Mouse (Mus musculus): ENCODE measurements at regions not wholly inside any gene's neighbourhood (a gene's known extent, or its start where the extent isn't known, plus 50 kb on each side); places are given as distances from the start of the nearest gene placed in this dataset.
A peak's percentile ranks its signal among the peaks of the same experiment; 100 is the strongest.
"Not testable (repeated sequence)": the region's sequence is repeated elsewhere in the genome, so short reads cannot be mapped to it uniquely, and the experiment has no call there.

GRCm38 (mm10) chr9:25655767-25656513, 174.6 kb downstream of the Eepd1 start:
- DNase-seq = peak; percentile 10 to 66

DNA sequence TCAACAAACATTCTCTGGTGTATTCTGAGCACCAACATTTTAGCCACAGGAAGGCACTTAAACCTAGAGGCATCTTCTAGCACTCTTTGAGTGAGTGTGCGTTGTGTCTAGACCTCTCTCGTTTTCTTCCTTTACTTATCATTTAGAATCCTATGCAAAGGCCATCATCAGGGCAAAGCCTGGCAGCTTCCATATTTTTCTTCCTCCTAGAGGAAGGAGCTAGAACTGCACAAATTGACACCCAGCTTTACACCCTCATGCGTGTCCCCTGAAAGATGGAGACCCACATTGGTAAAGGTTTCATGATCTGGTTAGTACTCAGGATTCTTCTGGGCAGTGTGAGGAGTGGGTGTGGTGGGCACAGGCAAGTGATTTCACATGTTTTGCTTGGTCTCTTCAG, 175.2 kb downstream of the Eepd1 start:
- DNase-seq = no peak

DNA sequence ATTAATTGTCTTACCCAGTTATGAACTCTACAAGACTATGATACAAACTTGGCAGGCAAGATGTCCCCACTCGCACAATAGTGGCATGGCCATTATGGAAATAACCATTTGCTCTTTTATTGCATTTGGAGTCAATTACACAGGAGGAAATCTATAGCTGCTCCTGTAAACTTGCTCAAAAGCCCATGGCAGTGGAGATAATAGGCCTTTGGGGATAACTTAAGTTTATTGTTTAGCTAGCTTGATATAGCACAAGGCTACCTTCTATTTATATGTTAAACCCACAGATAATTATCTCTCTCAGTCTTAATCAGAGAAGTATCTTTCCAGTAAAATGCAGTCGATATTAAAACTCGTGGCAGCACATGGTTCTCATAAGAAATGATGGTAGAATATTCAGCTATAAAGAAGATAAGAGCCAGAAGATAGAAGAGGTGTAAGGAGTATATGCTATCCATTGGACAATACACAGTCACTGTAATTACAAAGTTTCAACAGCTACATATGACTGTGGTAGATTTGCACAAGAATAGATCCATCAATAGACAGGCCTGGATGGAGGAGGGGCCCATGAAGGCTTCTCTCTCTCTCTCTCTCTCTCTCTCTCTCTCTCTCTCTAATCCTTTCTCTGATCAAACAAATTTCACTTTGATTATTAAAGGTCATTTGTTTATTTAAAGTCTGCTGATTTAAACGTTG, 202.4 kb downstream of the Eepd1 start:
- DNase-seq = no peak

DNA sequence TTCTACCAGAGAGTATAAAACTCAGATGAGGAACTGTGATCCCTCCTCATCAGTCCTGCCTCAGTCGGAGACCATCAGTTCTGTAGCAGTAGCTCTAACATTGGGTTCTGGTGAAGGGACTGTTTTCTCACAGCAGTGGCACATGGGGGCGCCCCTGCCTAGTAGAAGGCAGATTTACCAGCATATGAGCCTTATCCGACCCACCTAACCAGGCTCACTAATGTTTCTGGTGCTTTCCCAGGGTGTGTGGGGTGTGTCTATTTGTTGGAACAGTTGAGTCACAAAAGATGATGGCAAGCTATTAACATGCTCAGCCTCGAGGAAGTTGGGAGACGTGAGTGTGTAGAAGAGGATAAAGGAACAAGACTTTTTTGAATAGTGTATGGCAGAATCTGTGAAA, 212.3 kb downstream of the Eepd1 start:
- peak; percentile 42 to 71 for DNase-seq

GRCm38 (mm10) chr9:25695018-25695417, 213.7 kb downstream of the Eepd1 start:
- DNase-seq = no peak

- no peak for DNase-seq
Observed at GRCm38 (mm10) chr9:25713636-25714035, 232.3 kb downstream of the Eepd1 start.

GRCm38 (mm10) chr9:25744162-25744561, 262.8 kb downstream of the Eepd1 start:
- DNase-seq = no peak

DNA sequence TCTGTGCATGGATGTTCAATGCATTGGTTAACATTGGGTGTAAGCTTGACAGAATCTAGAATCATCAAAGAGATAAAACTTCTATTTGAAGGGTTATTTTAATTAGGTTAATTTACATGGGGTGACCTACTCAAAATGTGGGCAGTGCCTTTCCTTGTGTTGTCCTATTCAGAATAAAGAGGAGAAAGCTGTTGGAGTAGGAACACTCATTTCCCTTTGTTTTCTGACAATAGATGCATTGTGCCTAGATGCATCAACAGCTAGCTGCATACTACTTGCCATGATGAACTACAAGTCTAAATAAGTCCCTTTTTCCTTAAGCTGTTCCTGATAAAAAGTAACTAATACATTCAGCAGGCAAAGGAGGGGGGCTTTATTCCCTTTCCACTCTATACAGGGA, 269.8 kb downstream of the Eepd1 start:
- no peak for DNase-seq

- no peak for DNase-seq
Observed at GRCm38 (mm10) chr9:25773899-25774298, 292.6 kb downstream of the Eepd1 start.

- DNase-seq = no peak
Observed at GRCm38 (mm10) chr9:25782631-25783030, 301.3 kb downstream of the Eepd1 start.

GRCm38 (mm10) chr9:25795142-25795910, 314.0 kb downstream of the Eepd1 start:
- DNase-seq = peak in 1 of 2 experiments; percentile 4

DNA sequence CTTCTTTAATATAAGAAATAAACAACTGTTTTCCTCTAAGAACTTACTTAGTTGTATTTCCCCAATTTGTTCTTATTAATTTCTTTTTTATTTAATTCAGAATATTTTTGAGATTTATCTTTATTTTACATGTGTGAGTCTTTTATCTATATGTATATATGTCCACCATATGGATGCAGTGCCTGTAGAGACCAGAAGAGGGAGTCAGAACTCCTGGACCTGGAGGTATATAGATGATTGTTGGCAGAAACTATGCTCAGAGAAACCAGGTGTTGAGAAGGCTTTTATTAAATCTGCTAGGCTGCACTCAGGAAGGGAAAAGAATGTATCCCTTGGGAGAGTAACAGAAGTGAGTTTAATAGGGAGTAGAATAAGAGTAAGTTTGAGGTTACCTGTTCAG, 328.2 kb downstream of the Eepd1 start:
- DNase-seq = no peak

- DNase-seq = no peak
Observed at GRCm38 (mm10) chr9:25833295-25833694, 351.9 kb downstream of the Eepd1 start.

DNA sequence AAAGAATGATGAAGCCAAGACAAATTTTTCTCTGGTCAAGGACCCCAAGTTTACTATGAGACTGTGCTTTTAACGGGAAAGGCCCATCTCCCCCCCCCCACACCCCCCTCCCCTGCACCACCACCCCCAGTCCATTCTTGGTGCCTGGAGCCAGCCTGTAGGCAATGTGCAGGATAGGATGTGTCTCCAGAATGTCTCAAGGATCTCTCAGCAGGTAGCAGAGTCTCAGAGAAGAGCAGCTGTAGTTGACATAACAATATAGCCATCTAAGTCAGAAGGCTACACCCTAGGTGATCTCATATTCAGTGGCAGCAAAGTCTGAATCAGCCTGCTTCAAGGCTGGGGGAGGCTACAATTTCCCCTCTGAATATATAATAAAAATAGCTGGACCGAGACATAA, 368.6 kb downstream of the Eepd1 start:
- DNase-seq = not testable (repeated sequence)

DNA sequence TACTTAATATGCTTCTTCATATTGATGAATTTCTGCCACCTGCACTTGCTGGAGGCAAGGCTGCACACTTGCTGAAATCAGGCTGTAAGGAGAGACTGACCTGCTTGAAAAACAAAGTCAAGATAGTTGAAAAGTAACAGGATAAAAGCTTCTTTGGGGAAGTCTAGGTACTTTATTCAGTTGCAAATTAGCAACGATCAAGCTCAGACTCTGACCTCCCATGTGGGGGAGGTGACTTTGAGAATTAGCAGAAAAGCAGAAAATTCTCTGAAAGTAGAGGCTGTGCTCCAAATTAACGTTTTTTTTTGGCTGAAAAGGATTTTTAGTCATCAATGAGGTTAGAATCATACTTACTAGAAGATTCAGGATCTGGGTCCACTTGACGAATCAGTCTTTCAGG, 369.3 kb downstream of the Eepd1 start:
- DNase-seq = not testable (repeated sequence)

- DNase-seq = no peak
Observed at GRCm38 (mm10) chr9:25854545-25854944, 373.2 kb downstream of the Eepd1 start.

GRCm38 (mm10) chr9:25870260-25870659, 388.9 kb downstream of the Eepd1 start:
- DNase-seq = no peak

DNA sequence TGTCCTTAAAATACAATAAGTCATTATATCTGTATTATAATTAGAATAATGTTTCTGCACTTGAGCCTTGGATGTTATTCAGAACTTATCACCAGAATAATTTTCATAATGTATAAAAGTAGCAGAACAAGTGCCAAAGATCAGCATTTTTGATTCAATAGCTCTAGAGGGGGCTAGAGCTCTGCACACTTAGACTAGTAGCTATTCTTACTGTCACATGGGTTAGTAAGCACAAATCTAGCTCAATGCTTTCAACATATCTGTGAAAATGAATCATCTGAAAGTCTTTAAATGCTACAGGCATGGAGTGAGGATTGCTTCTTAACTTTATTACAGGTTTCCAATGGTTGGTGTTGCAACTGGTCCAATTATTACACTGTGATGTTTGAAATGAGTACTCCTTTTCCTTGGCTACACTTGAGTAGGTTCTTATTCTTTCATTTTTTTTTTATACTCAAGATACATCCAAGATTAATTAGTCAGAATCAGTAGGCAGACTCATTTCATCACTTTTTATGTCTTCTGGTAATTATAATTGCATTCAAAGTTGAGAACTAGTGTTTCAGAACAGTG, 415.1 kb downstream of the Eepd1 start:
- no peak for DNase-seq

Measured in cerebellum, postnatal 25 days (tissue).